Mouse (Mus musculus) hindbrain, embryonic 15.5 days (tissue): ENCODE measurements around the gene Antxr1. TPM values are rescaled to one million over a fixed set of nuclear protein-coding genes. Genes with fewer than 3 reads are reported as not detected.
A peak's percentile ranks its signal among the peaks of the same experiment; 100 is the strongest.

Experiments used
- ATAC-seq: fragments of 200-750 bp; cut with Nextera tagmentation; 2 replicates; pipeline ENCODE4 v1.8.0; 2017; ENCODE audit warnings: low read depth, moderate number of reproducible peaks, moderate TSS enrichment; ENCODE audit not compliant: low FRiP score
- H3K27ac ChIP-seq: fragments of 300-500 bp; sonication (generic); replicated peaks from 2 replicates; pipeline ENCODE4 v1.5.1; 2015; ENCODE audit warnings: mild to moderate bottlenecking, inconsistent platforms
- H3K27me3 ChIP-seq: fragments of 300-500 bp; sonication (generic); 2 replicates; pipeline ENCODE4 v1.6.1; 2015; ENCODE audit warnings: control low read depth, inconsistent platforms
- H3K36me3 ChIP-seq: fragments of 300-500 bp; sonication (generic); 2 replicates; pipeline ENCODE4 v1.6.1; 2015; ENCODE audit warnings: control low read depth, inconsistent platforms
- H3K4me1 ChIP-seq: fragments of 300-500 bp; sonication (generic); replicated peaks from 2 replicates; pipeline ENCODE4 v1.6.1; 2015; ENCODE audit warnings: control low read depth, inconsistent platforms
- H3K4me2 ChIP-seq: fragments of 300-500 bp; sonication (generic); 2 replicates; pipeline ENCODE4 v1.6.1; 2015; ENCODE audit warnings: moderate library complexity, mild to moderate bottlenecking, inconsistent platforms
- H3K4me3 ChIP-seq: fragments of 300-500 bp; sonication (generic); 2 replicates; pipeline ENCODE4 v1.5.1; 2015; ENCODE audit warnings: mild to moderate bottlenecking, inconsistent platforms
- H3K9ac ChIP-seq: fragments of 300-500 bp; sonication (generic); 2 replicates; pipeline ENCODE4 v1.6.1; 2015; ENCODE audit warnings: inconsistent platforms
- H3K9me3 ChIP-seq: fragments of 300-500 bp; sonication (generic); 2 replicates; pipeline ENCODE4 v1.6.1; 2016; ENCODE audit warnings: control low read depth, inconsistent platforms
- WGBS: fragments of 180-500 bp; shearing (Covaris S2); methylation state at CpG from one replicate; pipeline ENCODE4 v1.1.7; 2015; 5-methylcytosine and 5-hydroxymethylcytosine counted together
- polyA plus RNA-seq: library from polyadenylated mRNA; unstranded; fragments of >200 nt; fragmentation: Nextera tagmentation; extraction: Ambion mirVana; gene quantifications from 2 replicates; pipeline ENCODE4 v1.2.1, GENCODE M21; 2015

Antxr1 gene
- polyA plus RNA-seq, 1 experiment from 2014 or later, result 4.7 TPM

GRCm38 (mm10) chr6:87171461-87171860 is 164.2 kb downstream of the Antxr1 start:
- H3K27me3 ChIP-seq, result no peaks in the 10 kb centered on the region
- no peak overlapping the region for H3K4me2 ChIP-seq
- H3K9me3 ChIP-seq, result no peaks in the 10 kb centered on the region
- H3K4me3 ChIP-seq, result no peak overlapping the region
- no peak for ATAC-seq
- no peaks in the 10 kb centered on the region for H3K36me3 ChIP-seq
- H3K27ac ChIP-seq, result no peak overlapping the region
- 81% methylated on average over 3 of the region's 3 CpGs for WGBS
- no peak overlapping the region for H3K9ac ChIP-seq
- peaks cover 8% of the 10 kb centered on the region for H3K4me1 ChIP-seq

GRCm38 (mm10) chr6:87170875-87171274 is 164.7 kb downstream of the Antxr1 start:
- Histone ChIP-seq H3K9me3 (no peaks in the 10 kb centered on the region), H3K36me3 (no peaks in the 10 kb centered on the region), H3K9ac (no peak overlapping the region), H3K4me2 (no peak overlapping the region), H3K27ac (no peak overlapping the region), H3K4me1 (peaks cover 14% of the 10 kb centered on the region), H3K27me3 (no peaks in the 10 kb centered on the region), H3K4me3 (no peak overlapping the region)
- WGBS, result 92% methylated on average over 6 of the region's 6 CpGs
- no peak for ATAC-seq

DNA sequence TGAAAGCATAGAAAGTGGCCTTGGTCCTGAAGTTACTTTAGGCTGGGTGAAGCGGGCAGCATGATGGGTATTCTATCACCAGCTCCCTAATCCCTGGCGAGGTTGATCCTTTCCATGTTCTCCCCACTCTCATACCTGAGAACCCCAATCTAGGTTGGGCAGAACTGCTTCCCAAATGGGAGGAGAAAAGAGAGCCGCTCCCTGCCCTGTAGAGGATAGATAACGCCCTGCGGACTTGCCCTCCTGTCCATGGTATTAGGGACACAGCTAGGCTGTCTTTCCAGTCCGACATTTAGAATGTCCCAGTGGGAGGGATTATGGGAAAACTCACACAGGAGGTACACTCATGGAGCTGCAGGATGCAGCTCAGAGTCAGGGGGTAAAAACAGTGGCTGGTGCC is 165.3 kb downstream of the Antxr1 start:
- 90% methylated on average over 6 of the region's 6 CpGs for WGBS

DNA sequence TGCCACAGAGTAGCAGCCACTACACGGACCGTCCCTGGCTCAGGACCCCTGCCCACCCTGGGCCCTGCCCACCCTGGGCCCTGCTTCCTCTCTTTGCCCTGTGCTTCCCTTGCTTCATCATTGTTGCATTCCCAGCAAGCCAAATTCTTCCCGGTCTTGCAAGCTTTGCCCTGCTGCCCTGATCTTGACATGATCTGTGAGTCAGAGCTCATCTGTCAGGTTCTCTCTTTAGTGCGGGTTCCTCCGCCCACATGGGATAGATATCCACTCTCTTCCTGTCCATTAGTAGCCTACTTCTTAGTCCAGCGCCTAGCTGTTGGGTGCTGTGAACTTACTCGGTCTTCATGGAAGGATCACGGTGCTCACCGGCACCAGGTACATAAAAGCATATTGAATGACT is 167.6 kb downstream of the Antxr1 start:
- WGBS, result 92% methylated on average over 9 of the region's 9 CpGs

More for the DNA sequence above, 165.3 kb downstream of the Antxr1 start:
- Histone ChIP-seq H3K4me1 (peaks cover 20% of the 10 kb centered on the region), H3K27ac (no peak overlapping the region), H3K9me3 (no peaks in the 10 kb centered on the region), H3K4me3 (no peak overlapping the region), H3K4me2 (no peak overlapping the region), H3K27me3 (no peaks in the 10 kb centered on the region), H3K9ac (no peak overlapping the region), H3K36me3 (no peaks in the 10 kb centered on the region)
- ATAC-seq, result no peak

DNA sequence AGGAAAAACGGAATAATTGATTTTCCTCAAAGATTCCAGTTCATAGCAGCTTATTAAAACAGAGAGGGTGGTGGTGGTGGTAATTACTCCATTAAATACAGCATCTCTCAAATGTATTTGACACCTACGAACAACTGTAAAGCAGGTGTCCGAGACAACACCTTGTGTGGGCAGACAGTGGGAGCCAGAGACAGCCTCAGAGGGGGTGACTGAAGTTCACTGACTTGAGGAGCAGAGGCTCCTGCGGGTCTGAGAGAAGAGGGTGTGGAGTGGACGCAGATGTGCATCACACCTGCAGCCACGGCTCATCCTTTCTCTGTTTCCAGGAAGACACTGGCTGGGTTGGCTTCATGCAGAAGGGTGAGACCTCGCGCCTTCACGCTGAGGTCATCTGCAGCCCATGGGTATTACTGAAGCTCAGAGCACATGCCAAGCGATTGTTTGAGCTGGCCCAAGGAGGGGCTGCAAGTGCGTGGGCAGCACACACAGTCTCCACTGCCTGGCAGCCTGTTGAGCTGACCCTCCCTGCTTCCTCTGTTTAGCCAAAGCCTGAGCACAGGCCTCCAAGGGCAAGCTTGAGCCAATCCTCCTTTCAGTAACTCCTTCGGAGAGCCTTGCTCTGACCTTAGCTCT is 168.8 kb downstream of the Antxr1 start:
- H3K4me1 ChIP-seq, result peaks cover 23% of the 10 kb centered on the region
- 76% methylated on average over 12 of the region's 12 CpGs for WGBS
- H3K27ac ChIP-seq, result peak overlapping the region; percentile 42; the same call in 1 of the 2 replicates
- no peaks in the 10 kb centered on the region for H3K9me3 ChIP-seq
- H3K9ac ChIP-seq, result no peak overlapping the region
- no peaks in the 10 kb centered on the region for H3K36me3 ChIP-seq
- no peak overlapping the region for H3K4me3 ChIP-seq
- no peaks in the 10 kb centered on the region for H3K27me3 ChIP-seq
- no peak overlapping the region for H3K4me2 ChIP-seq
- 0 out of 2 replicates have a peak, but pooled peaks have one; percentile 39 for ATAC-seq

More for the DNA sequence above, 167.6 kb downstream of the Antxr1 start:
- H3K27me3 ChIP-seq, result no peaks in the 10 kb centered on the region
- no peak overlapping the region for H3K9ac ChIP-seq
- H3K36me3 ChIP-seq, result no peaks in the 10 kb centered on the region
- no peak overlapping the region for H3K4me3 ChIP-seq
- H3K4me1 ChIP-seq, result peaks cover 23% of the 10 kb centered on the region
- no peak overlapping the region for H3K27ac ChIP-seq
- no peak for ATAC-seq
- H3K9me3 ChIP-seq, result no peaks in the 10 kb centered on the region
- no peak overlapping the region for H3K4me2 ChIP-seq

GRCm38 (mm10) chr6:87165536-87166311 is 169.9 kb downstream of the Antxr1 start:
- ATAC-seq, result no peak
- 52% methylated on average over 8 of the region's 8 CpGs for WGBS

DNA sequence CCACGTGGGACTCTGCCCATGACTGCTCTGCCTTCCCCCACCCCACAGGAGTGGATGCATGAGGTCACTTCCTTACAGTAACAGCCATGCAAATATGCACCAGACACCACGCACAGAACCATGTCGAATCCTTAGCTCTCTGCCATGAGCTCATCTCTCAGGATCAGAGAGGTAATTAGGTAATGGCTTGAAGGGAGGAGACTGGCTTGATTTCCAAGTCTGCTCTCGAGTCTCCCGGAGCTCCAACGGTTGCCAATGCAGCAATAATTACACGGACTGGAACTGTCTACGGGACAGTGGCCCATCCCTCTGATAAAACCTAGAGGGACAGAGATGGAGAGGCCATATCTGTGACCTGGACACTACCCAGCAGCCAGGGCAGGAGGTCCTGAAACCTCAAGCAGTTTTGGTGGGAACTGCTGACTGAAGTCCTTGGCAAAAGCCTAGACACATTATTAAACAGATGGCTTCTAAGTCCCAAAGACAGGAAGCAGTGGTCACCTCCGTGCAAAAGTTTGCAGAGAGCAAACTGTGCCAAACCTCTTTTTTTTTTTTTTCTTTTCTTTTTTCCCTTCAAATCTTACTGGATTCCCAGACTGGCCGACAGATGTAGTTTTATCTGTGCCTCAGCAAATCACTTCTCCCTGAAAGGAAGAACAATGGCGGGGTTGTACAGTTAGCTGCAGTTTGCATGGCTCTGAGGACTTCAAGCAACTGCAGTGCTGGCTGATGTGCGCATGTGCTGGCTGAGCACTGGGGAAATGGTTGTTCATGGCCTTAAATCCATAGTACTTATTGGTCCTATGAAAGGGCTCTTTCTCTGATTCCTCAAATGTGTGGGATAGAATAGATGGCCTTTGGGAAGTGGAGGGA is 174.0 kb downstream of the Antxr1 start:
- no peaks in the 10 kb centered on the region for H3K36me3 ChIP-seq
- no peak overlapping the region for H3K4me3 ChIP-seq
- WGBS, result 69% methylated on average over 12 of the region's 12 CpGs
- H3K27ac ChIP-seq, result no peak overlapping the region
- H3K9me3 ChIP-seq, result no peaks in the 10 kb centered on the region
- peaks cover 22% of the 10 kb centered on the region for H3K4me1 ChIP-seq
- H3K9ac ChIP-seq, result no peak overlapping the region
- no peaks in the 10 kb centered on the region for H3K27me3 ChIP-seq
- ATAC-seq, result peak; percentile 47; the same call in 1 of the 2 replicates
- no peak overlapping the region for H3K4me2 ChIP-seq

More at GRCm38 (mm10) chr6:87165536-87166311, 169.9 kb downstream of the Antxr1 start:
- Histone ChIP-seq H3K27ac (peak overlapping the region; percentile 42), H3K27me3 (no peaks in the 10 kb centered on the region), H3K9me3 (no peaks in the 10 kb centered on the region), H3K4me3 (no peak overlapping the region), H3K36me3 (no peaks in the 10 kb centered on the region), H3K9ac (no peak overlapping the region), H3K4me2 (no peak overlapping the region), H3K4me1 (peaks cover 28% of the 10 kb centered on the region)

DNA sequence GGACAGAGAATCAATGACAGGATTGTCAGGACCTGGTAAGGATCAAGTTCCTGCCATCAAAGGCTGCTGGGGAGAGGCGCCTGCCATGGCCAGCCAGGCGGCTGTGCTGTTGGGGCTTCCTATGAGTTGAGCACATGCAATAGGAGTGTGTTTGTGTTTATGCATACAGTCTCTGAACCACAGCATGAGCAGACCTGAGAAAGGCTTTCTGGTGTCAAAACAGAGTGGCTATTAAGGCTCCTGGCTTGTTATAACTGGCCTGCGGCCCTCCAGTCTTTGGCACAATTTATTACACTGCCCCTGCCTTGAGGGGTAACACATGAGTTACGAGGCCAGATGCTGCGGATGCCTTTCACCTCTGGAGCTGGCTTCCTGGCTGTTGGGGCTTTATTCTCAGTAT is 175.4 kb downstream of the Antxr1 start:
- no peaks in the 10 kb centered on the region for H3K27me3 ChIP-seq
- WGBS, result 88% methylated on average over 5 of the region's 5 CpGs
- H3K27ac ChIP-seq, result no peak overlapping the region
- H3K4me2 ChIP-seq, result no peak overlapping the region
- no peak for ATAC-seq
- H3K9me3 ChIP-seq, result no peaks in the 10 kb centered on the region
- peaks cover 8% of the 10 kb centered on the region for H3K4me1 ChIP-seq
- H3K9ac ChIP-seq, result no peak overlapping the region
- H3K4me3 ChIP-seq, result no peak overlapping the region
- H3K36me3 ChIP-seq, result no peaks in the 10 kb centered on the region

DNA sequence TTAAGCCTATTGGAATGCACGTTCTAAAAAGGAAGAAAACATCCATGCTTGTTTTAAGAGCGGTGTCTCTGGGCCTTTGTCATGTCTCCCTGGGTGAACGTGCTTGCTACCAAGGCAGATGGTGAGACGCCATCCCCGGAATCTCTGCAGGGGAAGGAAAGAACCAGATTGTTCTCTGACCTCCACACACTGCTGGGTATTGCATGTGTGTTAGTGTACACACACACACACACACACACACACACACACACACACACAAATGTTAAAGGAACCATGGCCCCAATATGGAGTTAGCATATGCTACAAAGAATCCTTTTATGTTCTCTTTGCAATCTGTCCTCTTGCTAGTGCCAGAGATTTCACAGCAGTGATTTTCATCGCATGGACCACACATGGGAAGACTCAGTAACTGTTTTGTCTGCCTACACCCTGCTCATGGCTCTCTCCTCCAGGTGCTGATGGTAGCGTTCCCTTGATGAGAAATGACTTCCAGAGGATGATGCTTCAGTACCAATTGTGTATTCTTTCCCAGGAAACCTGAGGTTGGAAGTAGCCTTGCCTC is 177.5 kb downstream of the Antxr1 start:
- WGBS, result 60% methylated on average over 7 of the region's 7 CpGs

DNA sequence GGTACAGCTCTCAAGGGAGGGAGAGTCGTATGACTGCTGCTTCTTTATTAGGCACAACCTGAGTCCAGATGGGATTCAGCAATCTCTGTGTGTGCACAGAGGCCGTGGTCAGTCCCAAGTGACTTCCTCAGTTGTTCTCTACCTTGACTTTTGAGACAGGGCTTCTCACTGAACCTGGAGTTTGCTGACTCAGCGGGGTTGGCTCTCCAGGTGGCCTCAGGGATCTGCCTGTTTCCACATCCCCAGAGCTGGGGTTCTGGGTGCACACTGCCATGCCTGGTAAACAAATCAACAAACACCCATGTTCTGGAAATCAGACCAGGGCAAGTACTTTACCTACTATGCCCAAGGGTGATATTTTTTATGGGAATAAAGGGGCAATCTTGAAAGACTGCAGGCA is 181.8 kb downstream of the Antxr1 start:
- H3K9me3 ChIP-seq, result no peaks in the 10 kb centered on the region
- H3K27me3 ChIP-seq, result no peaks in the 10 kb centered on the region
- H3K27ac ChIP-seq, result no peak overlapping the region
- no peak for ATAC-seq
- WGBS, result 83% methylated on average over 3 of the region's 3 CpGs
- H3K9ac ChIP-seq, result no peak overlapping the region
- H3K4me2 ChIP-seq, result no peak overlapping the region
- no peaks in the 10 kb centered on the region for H3K4me1 ChIP-seq
- H3K36me3 ChIP-seq, result no peaks in the 10 kb centered on the region
- H3K4me3 ChIP-seq, result no peak overlapping the region

More for the DNA sequence above, 177.5 kb downstream of the Antxr1 start:
- no peaks in the 10 kb centered on the region for H3K27me3 ChIP-seq
- H3K27ac ChIP-seq, result no peak overlapping the region
- no peak overlapping the region for H3K4me2 ChIP-seq
- H3K9me3 ChIP-seq, result no peaks in the 10 kb centered on the region
- 0 out of 2 replicates have a peak, but pooled peaks cover 5% of the 10 kb centered on the region for H3K4me1 ChIP-seq
- H3K9ac ChIP-seq, result no peak overlapping the region
- ATAC-seq, result no peak
- H3K36me3 ChIP-seq, result no peaks in the 10 kb centered on the region
- H3K4me3 ChIP-seq, result no peak overlapping the region

DNA sequence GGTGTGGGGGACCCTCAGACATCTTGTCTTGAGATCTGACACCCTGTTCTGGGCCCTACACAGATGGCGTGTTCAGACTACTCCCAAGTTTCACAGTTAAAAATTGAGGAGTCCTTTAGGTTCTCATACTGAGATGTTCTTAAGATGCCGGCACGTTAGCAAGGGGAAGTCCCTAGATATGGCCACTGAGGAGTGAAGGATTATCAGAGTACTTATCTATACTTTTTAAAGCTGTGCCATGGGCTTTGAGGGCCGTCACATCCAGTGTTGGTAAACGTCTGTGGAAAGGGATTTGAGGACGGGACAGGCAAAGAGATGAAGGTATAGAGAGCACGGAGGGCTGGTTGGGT is 182.4 kb downstream of the Antxr1 start:
- H3K4me3 ChIP-seq, result no peak overlapping the region
- no peaks in the 10 kb centered on the region for H3K4me1 ChIP-seq
- no peak overlapping the region for H3K27ac ChIP-seq
- WGBS, result 92% methylated on average over 7 of the region's 7 CpGs
- H3K4me2 ChIP-seq, result no peak overlapping the region
- H3K9ac ChIP-seq, result no peak overlapping the region
- no peaks in the 10 kb centered on the region for H3K9me3 ChIP-seq
- no peaks in the 10 kb centered on the region for H3K36me3 ChIP-seq
- ATAC-seq, result no peak
- H3K27me3 ChIP-seq, result no peaks in the 10 kb centered on the region
